Mouse (Mus musculus) midbrain, embryonic 13.5 days (tissue): ENCODE results near the gene S1pr1. TPM values are rescaled to one million over a fixed set of nuclear protein-coding genes. Genes with fewer than 3 reads are reported as not detected.
A peak's percentile ranks its signal among the peaks of the same experiment; 100 is the strongest.

ENCODE experiments used
- ATAC-seq: fragments of 200-750 bp; cut with Nextera tagmentation; 2 replicates; pipeline ENCODE4 v1.8.0; 2017; ENCODE audit warnings: mild to moderate bottlenecking, moderate TSS enrichment, moderate library complexity
- H3K27ac ChIP-seq: fragments of 300-500 bp; sonication (generic); 2 replicates; pipeline ENCODE4 v1.5.1; 2015; ENCODE audit warnings: inconsistent platforms, mild to moderate bottlenecking, moderate library complexity
- H3K27me3 ChIP-seq: fragments of 300-500 bp; sonication (generic); 2 replicates; pipeline ENCODE4 v1.6.1; 2015; ENCODE audit warnings: mild to moderate bottlenecking, inconsistent platforms
- H3K36me3 ChIP-seq: fragments of 300-500 bp; sonication (generic); 2 replicates; pipeline ENCODE4 v1.6.1; 2015; ENCODE audit warnings: mild to moderate bottlenecking, inconsistent platforms
- H3K4me1 ChIP-seq: fragments of 300-500 bp; sonication (generic); replicated peaks from 2 replicates; pipeline ENCODE4 v1.6.1; 2015; ENCODE audit warnings: inconsistent platforms
- H3K4me2 ChIP-seq: fragments of 300-500 bp; sonication (generic); replicated peaks from 2 replicates; pipeline ENCODE4 v1.6.1; 2015; ENCODE audit warnings: moderate library complexity, mild to moderate bottlenecking, inconsistent platforms
- H3K4me3 ChIP-seq: fragments of 300-500 bp; sonication (generic); replicated peaks from 2 replicates; pipeline ENCODE4 v1.5.1; 2015; ENCODE audit warnings: mild to moderate bottlenecking, inconsistent platforms
- H3K9ac ChIP-seq: fragments of 300-500 bp; sonication (generic); replicated peaks from 2 replicates; pipeline ENCODE4 v1.6.1; 2015; ENCODE audit warnings: mild to moderate bottlenecking, inconsistent platforms
- H3K9me3 ChIP-seq: fragments of 300-500 bp; sonication (generic); 2 replicates; pipeline ENCODE4 v1.6.1; 2016; ENCODE audit warnings: mild to moderate bottlenecking, inconsistent platforms
- WGBS: fragments of 180-500 bp; shearing (Covaris S2); methylation state at CpG from one replicate; pipeline ENCODE4 v1.1.7; 2015; 5-methylcytosine and 5-hydroxymethylcytosine counted together
- polyA plus RNA-seq: library from polyadenylated mRNA; unstranded; fragments of >200 nt; fragmentation: Nextera tagmentation; extraction: Ambion mirVana; gene quantifications from 2 replicates; pipeline ENCODE4 v1.2.1, GENCODE M21; 2015

S1pr1 gene
- polyA plus RNA-seq, 1 experiment from 2014 or later = 30.5 TPM

GRCm38 (mm10) chr3:115737785-115738318 lies 23.0 kb upstream of the S1pr1 start:
- Histone ChIP-seq H3K4me2 (no peak overlapping the region; the same call in 1 of the 2 replicates), H3K9ac (no peak overlapping the region), H3K9me3 (no peaks in the 10 kb centered on the region), H3K36me3 (no peaks in the 10 kb centered on the region), H3K4me3 (no peak overlapping the region), H3K4me1 (peaks cover 6% of the 10 kb centered on the region), H3K27ac (peak overlapping the region; percentile 58), H3K27me3 (no peaks in the 10 kb centered on the region)
- peak; percentile 86 for ATAC-seq
- WGBS = 48% methylated on average over 11 of the region's 11 CpGs

- Histone ChIP-seq H3K4me1 (peaks cover 6% of the 10 kb centered on the region), H3K9me3 (no peaks in the 10 kb centered on the region), H3K4me2 (no peak overlapping the region), H3K4me3 (no peak overlapping the region), H3K36me3 (no peaks in the 10 kb centered on the region), H3K9ac (no peak overlapping the region), H3K27me3 (no peaks in the 10 kb centered on the region), H3K27ac (no peak overlapping the region)
- 81% methylated on average over 3 of the region's 3 CpGs for WGBS
- no peak for ATAC-seq
These were observed 20.7 kb upstream of the S1pr1 start for GRCm38 (mm10) chr3:115735540-115735939.

DNA sequence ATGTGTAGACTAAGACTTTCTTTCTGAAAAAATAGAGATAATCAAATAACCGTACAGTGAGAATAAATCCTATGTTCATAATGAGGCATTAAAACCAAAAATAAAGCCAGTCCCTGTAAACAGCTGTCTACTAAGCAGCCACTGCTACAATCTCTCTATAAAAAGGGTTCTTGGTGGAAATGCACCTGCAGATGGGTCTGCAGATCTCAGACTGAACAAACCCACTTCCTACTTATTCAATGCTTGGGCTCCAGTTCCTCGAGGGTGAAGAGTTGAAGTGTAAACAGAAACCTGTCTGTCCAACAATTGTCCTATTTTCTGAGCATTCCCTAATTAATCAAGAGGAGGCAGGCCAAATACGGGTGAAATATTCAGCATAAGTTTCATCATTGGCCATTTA lies 20.0 kb upstream of the S1pr1 start:
- Histone ChIP-seq H3K4me3 (no peak overlapping the region), H3K4me2 (no peak overlapping the region), H3K4me1 (peaks cover 6% of the 10 kb centered on the region), H3K27me3 (no peaks in the 10 kb centered on the region), H3K9ac (no peak overlapping the region), H3K36me3 (no peaks in the 10 kb centered on the region), H3K9me3 (no peaks in the 10 kb centered on the region), H3K27ac (no peak overlapping the region)
- WGBS = 85% methylated on average over 3 of the region's 3 CpGs
- no peak for ATAC-seq

DNA sequence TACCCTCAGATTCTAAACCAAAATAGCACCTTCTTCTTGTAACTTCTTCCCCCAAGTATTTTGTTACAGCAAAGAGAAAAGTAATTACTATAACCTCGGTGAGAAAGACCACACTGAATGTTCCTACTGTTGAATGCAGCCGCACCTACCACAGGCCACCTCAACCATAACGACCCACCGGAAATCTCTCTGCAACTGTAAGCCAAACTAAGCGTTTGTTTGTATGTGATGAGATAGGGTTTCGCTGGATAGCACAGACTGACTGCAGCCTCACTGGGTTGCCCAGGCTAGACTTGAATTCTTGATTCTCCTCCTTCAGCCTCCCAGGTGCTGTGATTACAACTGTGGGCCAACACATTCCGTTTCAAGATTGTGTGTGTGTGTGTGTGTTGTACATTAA lies 15.5 kb upstream of the S1pr1 start:
- ATAC-seq = no peak
- H3K4me3 ChIP-seq = no peak overlapping the region
- no peaks in the 10 kb centered on the region for H3K27me3 ChIP-seq
- no peaks in the 10 kb centered on the region for H3K9me3 ChIP-seq
- no peak overlapping the region for H3K9ac ChIP-seq
- no peaks in the 10 kb centered on the region for H3K36me3 ChIP-seq
- WGBS = 93% methylated on average over 7 of the region's 7 CpGs
- no peak overlapping the region for H3K27ac ChIP-seq
- H3K4me1 ChIP-seq = no peaks in the 10 kb centered on the region
- no peak overlapping the region for H3K4me2 ChIP-seq

GRCm38 (mm10) chr3:115729187-115729586 lies 14.3 kb upstream of the S1pr1 start:
- no peak overlapping the region for H3K27ac ChIP-seq
- no peak overlapping the region for H3K4me2 ChIP-seq
- H3K9me3 ChIP-seq = no peaks in the 10 kb centered on the region
- WGBS = 68% methylated on average over 7 of the region's 7 CpGs
- H3K27me3 ChIP-seq = no peaks in the 10 kb centered on the region
- H3K36me3 ChIP-seq = no peaks in the 10 kb centered on the region
- H3K4me1 ChIP-seq = no peaks in the 10 kb centered on the region
- ATAC-seq = no peak
- H3K4me3 ChIP-seq = no peak overlapping the region
- H3K9ac ChIP-seq = no peak overlapping the region

DNA sequence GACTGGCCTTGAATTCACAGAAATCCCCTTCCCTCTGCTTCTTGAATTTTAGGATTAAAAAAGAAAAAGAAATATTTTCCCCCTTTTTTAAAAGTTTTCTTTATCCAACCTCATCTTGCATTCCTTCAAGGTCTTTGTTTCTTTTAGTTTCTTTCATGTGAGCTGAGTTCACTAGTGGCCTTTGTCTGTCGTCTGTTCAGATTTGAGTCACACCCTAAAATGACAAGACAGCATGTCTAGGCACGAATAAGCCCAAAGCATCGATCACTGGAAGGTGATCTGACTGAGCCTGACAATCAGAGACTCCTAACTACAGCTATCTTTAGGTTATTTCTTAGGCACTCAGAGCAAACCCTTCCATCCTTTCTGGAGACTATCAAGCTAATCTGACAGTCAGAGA lies 13.3 kb upstream of the S1pr1 start:
- Histone ChIP-seq H3K4me2 (no peak overlapping the region), H3K4me1 (no peaks in the 10 kb centered on the region), H3K27ac (no peak overlapping the region), H3K4me3 (no peak overlapping the region), H3K36me3 (no peaks in the 10 kb centered on the region), H3K9ac (no peak overlapping the region), H3K9me3 (no peaks in the 10 kb centered on the region), H3K27me3 (no peaks in the 10 kb centered on the region)
- no peak for ATAC-seq
- 56% methylated on average over 3 of the region's 3 CpGs for WGBS

GRCm38 (mm10) chr3:115718886-115719285 lies 4.0 kb upstream of the S1pr1 start:
- peaks cover 16% of the 10 kb centered on the region for H3K4me1 ChIP-seq
- H3K4me3 ChIP-seq = no peak overlapping the region
- WGBS = 82% methylated on average over 6 of the region's 6 CpGs
- H3K27ac ChIP-seq = no peak overlapping the region
- no peak overlapping the region for H3K9ac ChIP-seq
- no peak for ATAC-seq
- H3K27me3 ChIP-seq = peaks cover 6% of the 10 kb centered on the region; the same call in 1 of the 2 replicates
- H3K4me2 ChIP-seq = no peak overlapping the region
- H3K9me3 ChIP-seq = no peaks in the 10 kb centered on the region
- no peaks in the 10 kb centered on the region for H3K36me3 ChIP-seq

DNA sequence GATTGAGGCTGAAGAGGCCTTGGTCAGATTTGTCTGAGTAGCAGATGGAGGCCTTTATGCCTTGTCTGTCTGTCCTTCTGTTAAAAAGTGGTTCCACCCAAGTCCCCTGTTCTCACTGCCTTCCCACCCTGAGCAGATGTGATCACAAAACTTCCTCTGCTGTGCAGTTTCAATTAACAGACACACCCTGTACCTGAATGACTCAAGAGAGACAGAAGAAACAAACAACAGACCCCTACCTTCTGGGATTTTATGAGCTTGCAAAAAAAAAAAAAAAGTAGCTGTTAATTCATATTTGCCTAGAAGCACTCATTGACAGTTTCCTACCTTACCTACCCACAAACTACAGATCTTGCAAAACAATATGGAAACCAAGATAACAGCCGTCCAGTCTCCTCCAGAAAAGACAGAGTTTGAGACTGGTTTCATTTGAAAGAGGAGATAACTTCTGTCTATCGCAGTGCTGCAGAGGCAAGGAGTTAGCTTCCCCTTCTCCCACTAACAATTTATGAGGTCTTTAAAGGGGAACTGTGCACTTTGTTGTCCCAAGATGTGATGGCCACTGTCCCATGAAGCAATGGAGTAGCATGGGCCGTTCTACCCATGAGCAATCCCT lies 1.1 kb upstream of the S1pr1 start:
- H3K9me3 ChIP-seq = no peaks in the 10 kb centered on the region
- peak overlapping the region; percentile 57; the same call in 1 of the 2 replicates for H3K4me3 ChIP-seq
- no peak overlapping the region for H3K9ac ChIP-seq
- no peak for ATAC-seq
- H3K4me1 ChIP-seq = peaks cover 27% of the 10 kb centered on the region
- H3K36me3 ChIP-seq = 0 out of 2 replicates have a peak, but pooled peaks cover 6% of the 10 kb centered on the region
- peak overlapping the region; percentile 88 for H3K4me2 ChIP-seq
- 94% methylated on average over 3 of the region's 3 CpGs for WGBS
- H3K27me3 ChIP-seq = peaks cover 6% of the 10 kb centered on the region; the same call in 1 of the 2 replicates
- 0 out of 2 replicates have a peak overlapping the region, but pooled peaks have one; percentile 52 for H3K27ac ChIP-seq

- Histone ChIP-seq H3K36me3 (0 out of 2 replicates have a peak, but pooled peaks cover 6% of the 10 kb centered on the region), H3K27ac (no peak overlapping the region), H3K4me1 (peaks cover 27% of the 10 kb centered on the region), H3K9ac (peak overlapping the region; percentile 59), H3K4me2 (peak overlapping the region; percentile 88), H3K27me3 (peaks cover 6% of the 10 kb centered on the region; the same call in 1 of the 2 replicates), H3K9me3 (no peaks in the 10 kb centered on the region), H3K4me3 (peak overlapping the region; percentile 57)
- WGBS = 9% methylated on average over 5 of the region's 5 CpGs
- ATAC-seq = no peak
These were observed 830 bp downstream of the S1pr1 start for GRCm38 (mm10) chr3:115714049-115714435.

- no peak for ATAC-seq
- Histone ChIP-seq H3K4me2 (peak overlapping the region; percentile 88), H3K9ac (peak overlapping the region; percentile 59), H3K27me3 (peaks cover 6% of the 10 kb centered on the region; the same call in 1 of the 2 replicates), H3K27ac (no peak overlapping the region), H3K9me3 (no peaks in the 10 kb centered on the region), H3K4me3 (peak overlapping the region; percentile 57), H3K36me3 (0 out of 2 replicates have a peak, but pooled peaks cover 6% of the 10 kb centered on the region), H3K4me1 (peaks cover 27% of the 10 kb centered on the region)
- WGBS = 12% methylated on average over 22 of the region's 22 CpGs
These were observed 1.3 kb downstream of the S1pr1 start for GRCm38 (mm10) chr3:115713417-115714048.

DNA sequence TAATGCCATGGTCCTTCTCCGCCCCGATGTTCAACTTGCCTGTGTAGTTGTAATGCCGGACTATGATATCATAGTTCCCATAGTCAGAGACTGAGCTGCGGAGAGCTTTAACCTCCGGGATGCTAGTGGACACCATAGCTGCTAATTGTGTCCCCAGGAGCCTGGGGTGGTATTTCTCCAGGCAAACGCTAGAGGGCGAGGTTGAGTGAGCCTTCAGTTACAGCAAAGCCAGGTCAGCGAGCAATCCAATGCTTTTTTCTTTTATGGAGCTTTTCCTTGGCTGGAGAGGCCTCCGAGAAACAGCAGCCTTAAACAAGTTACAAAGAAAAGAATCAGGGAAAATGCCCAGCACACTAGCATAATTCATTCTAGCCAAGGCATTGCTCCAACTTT lies 2.1 kb downstream of the S1pr1 start:
- no peaks in the 10 kb centered on the region for H3K9me3 ChIP-seq
- peaks cover 6% of the 10 kb centered on the region; the same call in 1 of the 2 replicates for H3K27me3 ChIP-seq
- peak overlapping the region; percentile 57 for H3K4me3 ChIP-seq
- 19% methylated on average over 9 of the region's 9 CpGs for WGBS
- H3K27ac ChIP-seq = no peak overlapping the region
- 0 out of 2 replicates have a peak, but pooled peaks cover 6% of the 10 kb centered on the region for H3K36me3 ChIP-seq
- H3K4me2 ChIP-seq = peak overlapping the region; percentile 88
- peaks cover 27% of the 10 kb centered on the region for H3K4me1 ChIP-seq
- peak; percentile 9; the same call in 1 of the 2 replicates for ATAC-seq
- H3K9ac ChIP-seq = peak overlapping the region; percentile 59; the same call in 1 of the 2 replicates
